Mouse (Mus musculus): Measurements from ENCODE around the gene Gm48551.

The Gm48551 gene

DNA sequence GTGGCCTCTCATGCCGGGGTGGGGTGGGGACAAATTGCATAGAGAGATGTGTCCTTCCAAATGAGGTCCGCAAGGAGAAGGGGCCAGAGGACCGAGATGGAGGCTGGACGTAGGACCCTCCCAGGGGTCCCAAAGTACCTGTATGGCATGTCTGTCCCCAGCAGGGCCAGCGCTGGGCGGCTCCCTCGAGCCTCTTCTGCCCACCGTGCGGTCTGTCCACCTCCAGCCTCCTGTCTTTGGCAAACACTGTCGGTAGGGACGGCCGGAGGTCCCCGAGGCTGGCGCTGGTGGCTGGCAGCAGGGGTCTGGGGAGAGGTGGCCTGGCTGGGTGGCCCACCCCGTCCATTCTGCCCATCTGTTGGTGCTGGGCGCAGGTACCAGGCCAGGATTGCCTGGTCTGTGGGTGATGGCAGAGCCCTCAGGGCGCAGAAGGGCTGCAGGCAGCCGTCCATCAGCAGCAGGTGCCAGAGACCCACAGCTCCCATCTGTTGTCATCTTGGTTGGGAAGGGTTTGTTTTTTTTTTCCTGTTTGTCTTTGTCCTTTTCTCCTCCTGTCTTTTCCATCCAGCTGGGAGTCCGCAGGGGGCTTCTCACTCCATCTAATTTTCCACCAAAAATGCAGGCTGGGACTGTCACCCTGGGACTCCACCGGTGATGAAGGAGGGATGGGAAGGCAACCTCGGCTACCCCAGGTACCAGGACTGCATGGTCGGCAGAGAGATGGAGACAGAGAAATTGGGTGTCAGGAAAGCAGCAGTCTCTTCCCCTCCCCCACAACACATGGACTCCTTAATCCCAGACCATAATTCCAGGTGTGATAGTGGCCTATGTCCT lies 16.3 kb downstream of the Gm48551 start:
- in situ Hi-C loops (cut with MboI; ENCODE audit: unreplicated experiment in 2 of 2), result loop anchor here in 1 of 2 experiments (10.0 kb wide), 1 partner anchor 774 kb away; no protein-coding TSS in a partner anchor

DNA sequence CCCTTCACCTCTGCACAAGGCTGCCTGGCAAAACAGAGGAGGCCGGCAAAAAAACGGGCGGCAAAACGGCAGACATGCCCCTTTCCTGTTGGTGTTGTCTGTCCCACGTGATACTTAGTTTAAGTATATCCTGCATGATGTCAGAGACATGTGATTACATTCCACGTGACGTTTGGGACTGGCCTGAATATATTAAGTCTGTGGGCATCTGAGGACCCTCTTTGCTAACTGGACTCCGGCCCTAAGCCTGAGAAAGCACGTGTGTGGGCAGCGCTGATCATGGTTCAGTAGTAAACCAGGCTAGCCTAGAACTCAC lies 16.9 kb downstream of the Gm48551 start:
- in situ Hi-C loops (cut with MboI; ENCODE audit: unreplicated experiment in 2 of 2), result loop anchor here in 1 of 2 experiments (10.0 kb wide), 1 partner anchor 774 kb away; no protein-coding TSS in a partner anchor

DNA sequence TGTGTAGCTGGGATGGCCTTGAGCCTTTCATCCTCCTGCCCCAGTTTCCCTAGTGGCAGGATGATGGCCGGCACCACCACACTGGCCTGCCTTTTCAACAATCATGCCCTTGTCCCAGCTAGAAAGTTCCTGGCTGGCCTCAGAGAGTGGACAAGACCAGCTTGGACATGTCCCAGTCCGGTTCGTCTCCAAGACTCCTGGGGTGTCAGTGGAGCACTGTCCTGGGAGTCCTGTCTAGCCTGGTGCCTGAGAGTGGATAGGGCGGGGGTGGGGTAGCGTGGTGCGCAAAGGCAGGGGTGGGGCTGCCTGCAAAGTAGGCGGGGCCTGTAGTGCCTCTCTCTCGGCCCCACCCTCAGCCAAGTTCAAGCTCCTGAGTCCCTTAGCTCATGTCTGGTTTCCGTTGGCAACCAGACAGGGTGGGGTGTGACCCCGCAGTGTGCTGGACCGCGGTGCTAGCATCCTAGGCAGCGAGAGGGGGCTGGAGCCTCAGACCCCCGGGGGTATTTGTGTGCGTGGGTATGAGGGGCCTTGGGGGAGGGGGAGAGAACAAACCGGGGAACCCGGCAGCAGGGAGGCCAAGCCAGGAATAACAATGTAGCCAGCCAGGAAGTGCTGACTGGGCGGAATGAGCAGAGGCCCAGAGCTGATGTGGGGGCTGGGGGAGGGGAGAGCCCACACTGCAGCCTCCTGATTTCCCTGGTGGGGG lies 17.4 kb downstream of the Gm48551 start:
- in situ Hi-C loops (cut with MboI; ENCODE audit: unreplicated experiment in 2 of 2), result loop anchor here in 1 of 2 experiments (10.0 kb wide), 1 partner anchor 773 kb away; no protein-coding TSS in a partner anchor

DNA sequence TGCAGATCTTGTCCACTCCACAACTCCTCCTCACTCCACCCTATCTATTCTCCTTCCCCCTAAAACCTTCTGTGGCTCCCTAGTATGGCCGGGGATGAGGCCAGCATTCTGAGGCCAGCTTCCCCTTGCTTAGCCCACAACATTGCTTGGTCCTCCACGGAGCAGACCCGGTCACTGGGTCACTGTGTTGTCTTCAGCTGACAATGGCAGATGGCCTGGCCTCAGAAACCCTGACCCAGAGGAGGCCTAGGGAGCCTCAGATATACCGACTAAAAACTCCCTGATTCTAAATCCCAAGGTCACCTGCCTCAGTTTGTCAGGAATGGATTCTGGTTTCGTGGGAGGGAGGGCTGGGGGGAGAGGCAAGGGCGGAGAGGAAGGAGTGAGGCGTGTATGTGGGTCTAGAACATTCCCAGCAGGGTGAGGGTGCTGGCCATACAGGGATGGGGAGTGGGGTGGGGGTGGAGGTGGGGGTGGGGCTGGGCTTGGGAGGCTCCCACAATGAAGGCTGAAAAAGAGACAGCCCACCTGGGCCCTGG lies 18.0 kb downstream of the Gm48551 start:
- in situ Hi-C loops (cut with MboI; ENCODE audit: unreplicated experiment in 2 of 2), result loop anchor here in 1 of 2 experiments (10.0 kb wide), 1 partner anchor 773 kb away; no protein-coding TSS in a partner anchor

DNA sequence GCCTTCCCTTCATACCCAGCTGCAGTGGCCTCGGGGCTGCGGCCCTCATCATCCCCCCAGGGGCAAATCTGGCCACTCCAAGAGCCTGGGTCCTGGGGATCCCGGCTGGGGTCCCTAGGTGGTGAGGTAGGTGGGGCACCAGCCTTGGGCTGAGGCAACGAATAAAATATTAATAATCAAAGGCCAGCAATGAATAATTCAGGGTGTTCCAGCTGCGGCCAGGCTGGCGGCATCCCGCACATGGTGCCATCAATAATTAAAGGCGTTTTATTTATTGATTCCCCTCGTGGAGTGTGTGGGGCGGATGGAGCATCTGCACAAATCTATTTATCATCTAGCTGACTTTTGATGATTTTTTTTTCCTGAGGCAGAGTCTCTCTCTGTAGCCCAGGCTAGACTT lies 19.2 kb downstream of the Gm48551 start:
- in situ Hi-C loops (cut with MboI; ENCODE audit: unreplicated experiment in 2 of 2), result loop anchor here in 1 of 2 experiments (10.0 kb wide), 1 partner anchor 771 kb away; no protein-coding TSS in a partner anchor

DNA sequence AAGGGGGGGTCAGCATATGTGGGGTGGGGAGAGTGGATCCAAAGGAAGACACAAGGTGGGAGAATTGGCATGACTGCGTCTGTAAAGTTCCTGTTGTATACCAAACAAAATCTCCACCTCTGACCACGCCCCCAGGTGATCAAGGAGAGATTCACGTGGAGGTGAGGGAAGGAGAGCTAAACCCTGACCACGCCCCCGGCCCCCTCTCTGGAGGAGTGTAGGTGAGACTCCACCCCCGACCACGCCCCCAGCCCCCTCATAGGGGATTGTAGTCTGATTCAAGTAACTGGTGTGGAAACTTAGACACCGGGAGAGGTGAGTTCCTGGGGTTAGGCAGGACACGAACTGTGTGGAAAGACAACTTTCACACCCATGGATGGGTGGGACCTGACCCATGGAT lies 19.8 kb downstream of the Gm48551 start:
- in situ Hi-C loops (cut with MboI; ENCODE audit: unreplicated experiment in 2 of 2), result loop anchor here in 1 of 2 experiments (10.0 kb wide), 1 partner anchor 771 kb away; no protein-coding TSS in a partner anchor

DNA sequence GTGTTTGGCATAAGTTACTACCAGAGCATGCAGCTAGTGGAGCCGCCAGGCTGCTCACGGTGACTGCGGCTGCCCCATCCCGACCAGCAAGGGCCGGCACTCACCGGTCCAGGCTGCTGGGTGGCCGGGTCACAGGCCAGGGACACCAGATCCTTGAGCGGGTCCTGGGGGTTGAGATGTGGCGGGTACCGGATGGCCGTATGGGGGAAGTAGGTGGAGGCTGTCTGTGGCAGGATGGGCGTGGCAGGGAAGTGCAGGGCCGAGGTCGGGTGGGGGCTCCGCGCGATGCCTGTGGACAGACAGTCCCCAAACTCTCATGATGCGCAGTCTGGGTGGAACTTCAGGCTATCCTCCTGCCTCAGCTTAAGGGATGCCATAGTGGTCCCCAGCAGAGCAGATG lies 20.5 kb downstream of the Gm48551 start:
- in situ Hi-C loops (cut with MboI; ENCODE audit: unreplicated experiment in 2 of 2), result loop anchor here (5.0 to 10.0 kb wide), 2 partner anchors 38 to 770 kb away; no protein-coding TSS in a partner anchor

DNA sequence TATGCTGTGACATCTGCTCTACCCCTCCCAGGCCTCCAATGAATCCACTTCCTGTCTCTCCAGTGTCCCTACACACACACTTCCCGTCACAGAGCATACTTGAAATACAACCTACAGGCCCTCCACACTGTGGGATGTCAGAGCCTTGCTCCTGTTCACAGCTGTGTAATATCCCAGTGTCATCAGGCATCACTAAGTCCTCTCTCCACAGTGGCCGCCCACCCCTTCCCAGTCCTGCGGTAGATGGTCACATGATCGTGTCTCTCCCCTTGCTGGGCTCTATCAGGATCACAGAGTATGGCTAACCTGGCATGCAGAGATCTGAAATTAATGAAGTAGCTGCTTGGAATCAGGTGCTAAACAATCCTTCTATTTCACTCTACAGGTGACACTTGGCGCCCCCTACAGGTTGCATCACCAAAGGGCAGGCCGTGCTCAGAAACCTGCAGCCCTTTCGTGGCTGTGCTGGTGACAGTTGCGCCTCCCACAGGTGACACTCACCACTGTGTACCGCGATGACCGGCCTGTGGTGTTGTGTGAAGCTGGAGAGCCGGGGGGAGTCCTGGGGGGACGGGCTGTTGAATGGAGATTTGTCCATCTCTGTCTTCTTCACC lies 21.4 kb downstream of the Gm48551 start:
- in situ Hi-C loops (cut with MboI; ENCODE audit: unreplicated experiment in 2 of 2), result loop anchor here (5.0 to 10.0 kb wide), 2 partner anchors 37 to 769 kb away; no protein-coding TSS in a partner anchor

DNA sequence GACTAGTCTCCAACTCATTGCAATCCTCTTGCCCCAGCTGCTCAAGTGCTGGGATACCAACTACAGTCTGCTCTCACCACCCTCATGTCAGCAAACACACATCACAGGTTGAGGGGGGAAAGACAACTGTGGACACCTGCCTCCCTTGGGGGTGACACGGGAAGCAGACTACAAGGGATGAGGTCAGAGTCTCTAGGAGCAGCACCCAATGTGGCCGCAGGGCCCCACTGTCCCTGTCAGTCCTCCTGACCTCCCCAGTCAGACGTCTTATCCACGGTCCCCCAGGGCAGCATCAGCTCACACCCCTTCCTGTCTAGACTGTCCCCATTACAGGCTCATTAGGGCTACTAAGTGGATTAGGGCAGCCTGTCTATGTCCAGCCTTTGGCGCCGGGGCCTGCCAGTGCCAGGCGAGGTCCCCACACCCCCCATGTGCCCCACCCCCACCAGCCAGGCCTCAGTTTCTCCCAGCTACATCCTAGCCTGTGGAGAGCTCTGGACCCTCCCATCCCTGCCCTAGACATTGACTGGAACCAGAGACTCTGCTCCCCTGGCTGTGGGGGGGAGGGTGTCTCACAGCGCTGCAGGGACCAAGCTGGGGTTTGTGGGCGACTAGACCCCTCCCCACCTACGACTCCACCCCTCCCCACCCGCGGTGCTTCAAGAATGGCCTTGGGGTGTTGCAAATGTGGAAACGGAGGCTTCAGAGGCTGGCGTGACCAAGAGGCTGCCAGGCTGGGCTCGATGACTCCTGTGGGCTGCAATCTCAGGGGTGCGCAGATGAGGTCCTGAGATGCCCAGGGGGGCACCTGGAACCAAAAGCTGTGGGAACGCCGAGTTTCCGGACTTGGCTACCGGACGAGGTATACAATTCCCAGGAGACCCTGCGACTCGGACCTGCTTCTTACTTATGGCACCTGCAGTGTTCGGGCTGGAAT lies 22.5 kb downstream of the Gm48551 start:
- in situ Hi-C loops (cut with MboI; ENCODE audit: unreplicated experiment in 2 of 2), result loop anchor here (5.0 to 10.0 kb wide), 2 partner anchors 36 to 768 kb away; no protein-coding TSS in a partner anchor

DNA sequence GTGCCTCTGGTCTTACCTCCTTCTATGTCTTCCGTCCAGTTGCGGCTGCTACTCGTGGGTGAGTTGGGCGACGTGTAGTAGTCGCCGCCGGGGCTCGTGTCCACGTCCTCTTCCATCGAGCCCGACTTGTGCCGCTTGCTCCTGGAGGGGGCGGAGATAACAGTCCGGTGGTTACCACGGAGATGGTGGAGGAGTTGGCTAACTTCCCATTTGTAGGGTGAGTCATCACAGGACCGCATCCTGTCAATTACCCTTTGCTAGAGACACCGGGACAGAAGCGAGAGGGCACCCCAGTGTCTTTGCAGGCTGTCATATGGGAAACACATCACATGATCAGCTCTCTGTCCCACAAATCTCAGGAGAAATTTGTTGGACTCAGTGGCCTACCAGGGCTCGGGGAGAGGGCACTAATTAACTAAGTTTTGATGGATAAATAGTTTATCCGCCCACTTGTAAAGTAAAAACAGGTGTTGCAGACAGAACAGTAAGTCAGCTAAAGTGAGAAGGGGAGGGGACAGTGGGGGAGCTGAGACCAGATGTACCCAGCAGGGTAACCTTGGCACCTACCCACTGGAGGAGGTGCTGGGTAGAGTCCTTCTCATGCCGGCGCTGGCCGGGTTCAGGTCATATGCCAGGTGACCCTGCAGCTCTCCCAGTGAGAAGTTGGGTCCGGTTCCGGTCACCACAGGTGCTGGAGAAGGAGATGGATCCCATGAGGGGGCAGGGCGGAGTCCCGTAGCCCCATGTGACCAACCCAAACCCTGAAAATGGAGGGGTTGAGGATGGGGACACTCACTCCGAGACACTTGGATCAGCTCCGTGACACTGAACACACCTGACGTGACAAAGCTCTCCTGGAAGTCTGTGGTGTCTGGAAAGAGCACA lies 23.5 kb downstream of the Gm48551 start:
- in situ Hi-C loops (cut with MboI; ENCODE audit: unreplicated experiment in 2 of 2), result loop anchor here (5.0 to 10.0 kb wide), 2 partner anchors 35 to 767 kb away; no protein-coding TSS in a partner anchor

DNA sequence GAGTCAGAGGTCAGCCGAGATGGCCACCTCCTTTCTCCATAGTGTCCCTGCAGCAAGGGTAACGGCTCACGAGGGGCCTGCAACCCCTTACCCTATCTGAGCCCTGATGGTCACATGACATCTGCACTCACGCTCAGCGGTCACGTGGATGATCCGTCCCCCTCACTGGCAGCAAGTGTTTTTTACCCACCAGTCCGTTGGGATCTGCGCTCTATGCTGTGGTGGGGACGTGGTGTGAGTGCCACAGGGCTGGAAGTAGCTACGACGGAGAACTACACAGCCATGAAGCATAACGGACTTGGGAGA lies 24.1 kb downstream of the Gm48551 start:
- in situ Hi-C loops (cut with MboI; ENCODE audit: unreplicated experiment in 2 of 2), result loop anchor here (5.0 to 10.0 kb wide), 2 partner anchors 34 to 766 kb away; no protein-coding TSS in a partner anchor

DNA sequence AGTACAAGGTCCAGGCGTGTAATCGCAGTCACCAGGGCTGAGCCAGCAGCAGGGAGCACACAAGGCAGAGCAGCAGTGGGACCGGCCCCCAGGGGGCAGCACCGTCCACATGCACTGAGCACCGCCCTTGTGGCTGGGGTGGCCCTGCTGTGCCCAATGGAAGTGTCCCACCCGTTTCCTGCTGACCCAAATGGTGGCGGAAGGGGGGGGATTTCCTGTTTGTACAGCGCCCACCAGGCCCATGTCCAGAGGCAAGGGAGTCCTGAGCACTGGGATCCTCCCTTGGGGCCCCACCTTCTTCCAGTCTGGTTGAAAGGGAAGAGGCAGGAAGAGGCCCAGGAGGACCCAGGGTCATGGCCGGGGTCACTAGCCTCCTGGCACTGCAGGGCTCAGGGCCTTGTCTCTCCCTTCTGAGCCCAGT lies 24.6 kb downstream of the Gm48551 start:
- in situ Hi-C loops (cut with MboI; ENCODE audit: unreplicated experiment in 2 of 2), result loop anchor here (5.0 to 10.0 kb wide), 2 partner anchors 33 to 766 kb away; no protein-coding TSS in a partner anchor

DNA sequence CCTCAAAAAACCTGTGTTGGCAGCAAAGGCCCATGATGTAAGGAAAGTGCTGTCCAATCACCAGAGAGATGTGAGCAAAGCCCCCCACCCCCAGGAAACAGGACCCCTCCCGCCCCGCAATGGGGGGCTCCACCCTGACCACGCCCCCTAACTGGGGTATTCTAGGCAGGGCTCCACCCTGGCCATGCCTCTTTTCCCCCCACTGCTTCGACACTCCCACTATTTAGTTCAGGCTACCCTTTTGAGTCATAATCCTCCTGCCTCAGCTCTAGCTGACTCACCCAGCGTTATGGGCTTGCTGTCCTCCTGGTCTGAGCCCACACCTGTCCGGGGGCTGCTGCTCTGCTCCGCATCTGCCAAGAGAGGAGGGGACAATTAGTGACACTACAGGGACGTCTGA lies 25.1 kb downstream of the Gm48551 start:
- in situ Hi-C loops (cut with MboI; ENCODE audit: unreplicated experiment in 2 of 2), result loop anchor here (5.0 to 10.0 kb wide), 2 partner anchors 33 to 765 kb away; no protein-coding TSS in a partner anchor

DNA sequence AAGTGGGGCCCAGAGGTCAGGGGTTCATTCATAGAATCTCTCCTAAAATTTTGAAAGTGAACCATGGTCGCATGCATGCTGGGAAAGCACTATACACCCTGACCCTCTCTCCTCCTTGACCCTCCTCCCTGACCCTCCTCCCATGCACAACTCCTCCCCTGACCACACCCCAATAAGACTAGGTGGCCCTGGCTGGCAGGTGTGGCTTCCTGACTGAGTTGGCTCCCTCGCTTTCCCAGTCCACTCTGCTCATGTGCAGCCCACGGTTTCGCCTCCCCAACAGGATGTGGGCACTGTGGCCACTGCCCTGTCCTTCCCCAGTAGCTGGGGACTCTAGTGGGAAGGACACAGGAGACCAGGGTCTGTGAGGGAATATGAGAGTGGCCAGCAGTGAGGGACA lies 26.1 kb downstream of the Gm48551 start:
- in situ Hi-C loops (cut with MboI; ENCODE audit: unreplicated experiment in 2 of 2), result no loop called here

DNA sequence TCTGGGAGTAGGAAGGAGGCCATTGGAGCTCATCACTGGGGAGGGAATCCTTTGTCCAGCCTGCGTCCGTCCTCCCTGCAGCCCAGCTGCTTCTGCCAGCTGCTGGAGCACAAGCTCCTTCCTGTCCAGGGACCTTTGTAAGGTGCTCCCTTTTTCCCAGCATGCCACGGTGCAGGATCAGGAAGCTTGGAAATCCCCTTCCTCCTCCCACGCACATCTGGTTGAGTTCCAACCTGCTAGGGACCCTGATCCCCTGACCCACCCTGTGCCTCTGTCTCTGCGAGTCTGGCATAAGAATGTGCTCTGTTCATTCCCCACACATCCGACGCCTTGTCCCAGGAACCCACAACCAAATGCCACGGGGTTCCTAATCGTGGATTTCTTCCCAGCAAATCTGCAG lies 26.7 kb downstream of the Gm48551 start:
- in situ Hi-C loops (cut with MboI; ENCODE audit: unreplicated experiment in 2 of 2), result no loop called here

DNA sequence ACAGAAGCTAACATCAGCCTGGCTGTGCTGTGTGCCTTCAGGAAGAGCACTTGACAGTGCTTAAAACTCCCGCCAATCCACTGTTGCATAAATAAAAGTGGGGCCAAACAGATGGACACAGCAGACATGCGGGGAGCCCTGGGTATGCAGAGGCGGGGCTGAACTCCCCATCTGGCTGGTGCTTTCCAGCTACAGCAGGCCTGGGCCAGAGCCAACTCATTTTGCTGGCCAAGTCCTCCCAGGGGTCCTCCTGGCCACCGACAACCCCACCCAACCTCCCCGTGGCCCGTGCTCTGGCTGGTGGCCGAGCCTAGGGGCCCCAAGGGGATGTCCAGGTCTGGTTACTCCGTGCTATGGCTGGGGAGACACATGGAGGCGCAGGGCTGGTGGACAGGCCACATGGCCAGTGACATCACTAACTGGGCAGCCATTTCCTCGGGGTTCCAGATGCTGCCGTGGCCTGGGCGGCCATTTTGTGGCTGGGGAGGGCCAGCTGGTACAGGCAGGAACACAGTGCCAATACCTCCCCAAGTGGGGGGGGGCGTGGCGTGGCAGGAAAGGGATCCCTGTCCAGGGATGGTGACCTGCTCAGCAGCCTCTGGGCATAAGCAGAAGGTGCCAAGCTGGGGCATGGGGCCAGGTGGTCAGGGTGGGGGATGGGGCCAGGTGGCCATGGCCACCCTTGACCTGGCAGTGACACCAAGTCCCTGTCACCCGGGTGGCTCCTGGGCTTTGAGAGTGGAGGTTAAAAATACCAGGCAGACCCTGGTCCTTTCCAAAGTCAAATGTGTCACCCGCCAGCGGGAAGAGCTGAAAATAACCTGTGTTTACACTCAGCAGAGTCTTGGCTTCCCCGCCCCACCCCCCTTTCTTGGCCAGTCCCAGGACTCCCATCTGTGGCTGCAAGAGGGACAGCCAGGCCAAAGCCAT lies 27.5 kb downstream of the Gm48551 start:
- in situ Hi-C loops (cut with MboI; ENCODE audit: unreplicated experiment in 2 of 2), result no loop called here

DNA sequence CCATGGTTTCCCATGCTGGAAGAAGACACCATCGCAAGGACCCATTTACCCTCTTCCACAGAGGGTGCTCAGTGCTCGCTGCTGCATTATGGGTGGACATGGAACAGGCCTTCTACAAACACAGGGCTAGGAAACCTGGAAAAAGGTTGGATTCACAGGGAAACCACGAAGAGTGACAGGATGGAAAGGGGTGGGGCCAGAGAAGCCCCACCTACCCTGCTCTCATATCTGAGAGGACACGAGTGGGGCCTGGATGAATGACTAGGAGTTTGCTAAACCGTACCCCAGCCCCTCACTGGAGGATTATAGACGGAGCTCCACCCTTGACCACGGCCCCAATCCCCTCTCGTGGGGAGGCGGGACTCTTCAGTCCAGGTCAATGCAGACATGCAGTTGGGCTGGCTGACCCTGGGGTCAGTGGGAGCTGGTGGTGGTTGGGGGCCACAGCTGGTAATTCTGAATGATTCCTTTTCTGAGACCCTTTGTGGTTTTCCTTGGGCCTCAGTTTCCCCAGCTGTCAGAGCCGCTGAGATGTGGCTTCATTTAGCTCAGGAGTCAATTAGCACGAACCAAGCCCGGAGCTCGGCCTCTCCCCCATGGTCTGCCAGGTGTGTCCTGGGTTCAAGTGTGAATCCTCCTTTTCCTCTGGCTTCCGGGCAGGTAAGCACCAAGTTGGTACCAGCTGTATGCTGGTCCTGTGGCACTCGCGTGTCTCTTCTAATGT lies 28.5 kb downstream of the Gm48551 start:
- in situ Hi-C loops (cut with MboI; ENCODE audit: unreplicated experiment in 2 of 2), result no loop called here

All from v-Abl transformed pro-B cells (cell line).